Mouse (Mus musculus): ENCODE results near the gene Lix1l. TPM values are rescaled to one million over a fixed set of nuclear protein-coding genes. Genes with fewer than 3 reads are reported as not detected.

Gene Lix1l
- total RNA-seq, 1 experiment = 4.6 TPM

- TF ChIP-seq ZC3H11A (IDR thresholded peaks at IDR 0.05; ENCODE audit: borderline replicate concordance, low read depth, low read length) (no peak), ZNF384 (IDR thresholded peaks at IDR 0.05; ENCODE audit: low read depth, low read length) (no peak), MAFK (IDR thresholded peaks at IDR 0.05; ENCODE audit: insufficient read depth, low read depth, low read length) (no peak), HCFC1 (IDR thresholded peaks at IDR 0.05; ENCODE audit: borderline replicate concordance, insufficient read depth, low read length) (no peak), CHD2 (IDR thresholded peaks at IDR 0.05; ENCODE audit: low read depth, low read length) (no peak)
- Histone ChIP-seq H3K4me3 (ENCODE audit: insufficient read depth in 1 of 2, low read depth in 1 of 2, low read length in 2 of 2, poor library complexity in 1 of 2, severe bottlenecking in 1 of 2) (no peak overlapping the region), H3K36me3 (ENCODE audit: control insufficient read depth, insufficient read depth, low read length, poor library complexity, severe bottlenecking) (no peaks in the 10 kb centered on the region), H3K9me3 (ENCODE audit: control insufficient read depth, insufficient read depth, low read depth, low read length) (no peaks in the 10 kb centered on the region), H3K4me1 (ENCODE audit: control insufficient read depth in 2 of 2, insufficient read depth in 2 of 2, low read length in 2 of 2, poor library complexity in 1 of 2) (peaks cover 23 to 32% of the 10 kb centered on the region in 2 experiments), H3K9ac (ENCODE audit: insufficient read depth, low read depth, low read length, poor library complexity, severe bottlenecking) (no peak overlapping the region), H3K27ac (ENCODE audit: insufficient read depth, low read depth, low read length, poor library complexity, severe bottlenecking) (no peak overlapping the region)
- DNase-seq (ENCODE audit: low read depth, low spot score) = no peak
- in situ Hi-C loops (cut with MboI; ENCODE audit: low sequenced_read_pairs in 2 of 2, unreplicated experiment in 2 of 2) = no loop called here
These were observed 72.6 kb downstream of the Lix1l start for GRCm38 (mm10) chr3:96673514-96673913.

GRCm38 (mm10) chr3:96674442-96674841 is 73.5 kb downstream of the Lix1l start:
- Histone ChIP-seq H3K9ac (ENCODE audit: insufficient read depth, low read depth, low read length, poor library complexity, severe bottlenecking) (peak overlapping the region; percentile 45; the same call in 1 of the 2 replicates), H3K36me3 (ENCODE audit: control insufficient read depth, insufficient read depth, low read length, poor library complexity, severe bottlenecking) (no peaks in the 10 kb centered on the region), H3K4me1 (ENCODE audit: control insufficient read depth in 2 of 2, insufficient read depth in 2 of 2, low read length in 2 of 2, poor library complexity in 1 of 2) (peaks cover 30 to 31% of the 10 kb centered on the region in 2 experiments), H3K4me3 (ENCODE audit: insufficient read depth in 1 of 2, low read depth in 1 of 2, low read length in 2 of 2, poor library complexity in 1 of 2, severe bottlenecking in 1 of 2) (no peak overlapping the region), H3K27ac (ENCODE audit: insufficient read depth, low read depth, low read length, poor library complexity, severe bottlenecking) (peak overlapping the region; percentile 92), H3K9me3 (ENCODE audit: control insufficient read depth, insufficient read depth, low read depth, low read length) (no peaks in the 10 kb centered on the region)
- no peak for DNase-seq (ENCODE audit: low read depth, low spot score)
- TF ChIP-seq ZNF384 (IDR thresholded peaks at IDR 0.05; ENCODE audit: low read depth, low read length) = no peak
- TF ChIP-seq HCFC1 (IDR thresholded peaks at IDR 0.05; ENCODE audit: borderline replicate concordance, insufficient read depth, low read length) = no peak
- TF ChIP-seq CHD2 (IDR thresholded peaks at IDR 0.05; ENCODE audit: low read depth, low read length) = no peak
- TF ChIP-seq MAFK (IDR thresholded peaks at IDR 0.05; ENCODE audit: insufficient read depth, low read depth, low read length) = no peak
- no peak for TF ChIP-seq ZC3H11A (IDR thresholded peaks at IDR 0.05; ENCODE audit: borderline replicate concordance, low read depth, low read length)
- in situ Hi-C loops (cut with MboI; ENCODE audit: low sequenced_read_pairs in 2 of 2, unreplicated experiment in 2 of 2) = no loop called here

- Histone ChIP-seq H3K4me1 (ENCODE audit: control insufficient read depth in 2 of 2, insufficient read depth in 2 of 2, low read length in 2 of 2, poor library complexity in 1 of 2) (peaks cover 28 to 36% of the 10 kb centered on the region in 2 experiments), H3K27ac (ENCODE audit: insufficient read depth, low read depth, low read length, poor library complexity, severe bottlenecking) (peak overlapping the region; percentile 92; the same call in 1 of the 2 replicates), H3K9ac (ENCODE audit: insufficient read depth, low read depth, low read length, poor library complexity, severe bottlenecking) (no peak overlapping the region), H3K4me3 (ENCODE audit: insufficient read depth in 1 of 2, low read depth in 1 of 2, low read length in 2 of 2, poor library complexity in 1 of 2, severe bottlenecking in 1 of 2) (peak overlapping the region in 1 of 2 experiments; percentile 18; a peak in 1 of 4 replicates), H3K36me3 (ENCODE audit: control insufficient read depth, insufficient read depth, low read length, poor library complexity, severe bottlenecking) (no peaks in the 10 kb centered on the region), H3K9me3 (ENCODE audit: control insufficient read depth, insufficient read depth, low read depth, low read length) (no peaks in the 10 kb centered on the region)
- in situ Hi-C loops (cut with MboI; ENCODE audit: low sequenced_read_pairs in 2 of 2, unreplicated experiment in 2 of 2) = no loop called here
- TF ChIP-seq CHD2 (IDR thresholded peaks at IDR 0.05; ENCODE audit: low read depth, low read length) (no peak), ZC3H11A (IDR thresholded peaks at IDR 0.05; ENCODE audit: borderline replicate concordance, low read depth, low read length) (no peak), ZNF384 (IDR thresholded peaks at IDR 0.05; ENCODE audit: low read depth, low read length) (no peak), MAFK (IDR thresholded peaks at IDR 0.05; ENCODE audit: insufficient read depth, low read depth, low read length) (no peak), HCFC1 (IDR thresholded peaks at IDR 0.05; ENCODE audit: borderline replicate concordance, insufficient read depth, low read length) (no peak)
- no peak for DNase-seq (ENCODE audit: low read depth, low spot score)
These were observed 74.2 kb downstream of the Lix1l start for GRCm38 (mm10) chr3:96675171-96675570.

GRCm38 (mm10) chr3:96675690-96676089 is 74.7 kb downstream of the Lix1l start:
- peak; percentile 88 for DNase-seq (ENCODE audit: low read depth, low spot score)
- H3K27ac ChIP-seq (ENCODE audit: insufficient read depth, low read depth, low read length, poor library complexity, severe bottlenecking) = peak overlapping the region; percentile 92; the same call in 1 of the 2 replicates
- in situ Hi-C loops (cut with MboI; ENCODE audit: low sequenced_read_pairs in 2 of 2, unreplicated experiment in 2 of 2) = no loop called here

More at GRCm38 (mm10) chr3:96675690-96676089, 74.7 kb downstream of the Lix1l start:
- Histone ChIP-seq H3K9me3 (ENCODE audit: control insufficient read depth, insufficient read depth, low read depth, low read length) (no peaks in the 10 kb centered on the region), H3K9ac (ENCODE audit: insufficient read depth, low read depth, low read length, poor library complexity, severe bottlenecking) (no peak overlapping the region), H3K4me1 (ENCODE audit: control insufficient read depth in 2 of 2, insufficient read depth in 2 of 2, low read length in 2 of 2, poor library complexity in 1 of 2) (peaks cover 30 to 39% of the 10 kb centered on the region in 2 experiments), H3K4me3 (ENCODE audit: insufficient read depth in 1 of 2, low read depth in 1 of 2, low read length in 2 of 2, poor library complexity in 1 of 2, severe bottlenecking in 1 of 2) (peak overlapping the region in 1 of 2 experiments; percentile 18; a peak in 1 of 4 replicates), H3K36me3 (ENCODE audit: control insufficient read depth, insufficient read depth, low read length, poor library complexity, severe bottlenecking) (no peaks in the 10 kb centered on the region)
- TF ChIP-seq ZNF384 (IDR thresholded peaks at IDR 0.05; ENCODE audit: low read depth, low read length) = no peak
- no peak; the same call in 1 of the 2 replicates for TF ChIP-seq CHD2 (IDR thresholded peaks at IDR 0.05; ENCODE audit: low read depth, low read length)
- no peak for TF ChIP-seq ZC3H11A (IDR thresholded peaks at IDR 0.05; ENCODE audit: borderline replicate concordance, low read depth, low read length)
- 0 out of 2 replicates have a peak, but pooled peaks have one; percentile 4 for TF ChIP-seq HCFC1 (IDR thresholded peaks at IDR 0.05; ENCODE audit: borderline replicate concordance, insufficient read depth, low read length)
- TF ChIP-seq MAFK (IDR thresholded peaks at IDR 0.05; ENCODE audit: insufficient read depth, low read depth, low read length) = no peak

Other genes with a start within 250 kb of the Lix1l start
- gene BC107364, start 148.8 kb upstream of the Lix1l start, total RNA-seq (2012; rRNA removed) = not detected in 2 replicates
- gene Hfe2, start 76.0 kb upstream of the Lix1l start, total RNA-seq (2012; rRNA removed) = 1.0 and 1.2 TPM in 2 replicates
- gene Txnip, start 43.2 kb upstream of the Lix1l start, total RNA-seq (2012; rRNA removed) = 128 and 161 TPM in 2 replicates
- 1.8 and 2.0 TPM in 2 replicates for gene Gm16253, start 24.2 kb upstream of the Lix1l start, total RNA-seq (2012; rRNA removed)
- gene Polr3gl, start 7.0 kb upstream of the Lix1l start, total RNA-seq (2012; rRNA removed) = 5.7 and 8.1 TPM in 2 replicates
- 0.67 and 1.1 TPM in 2 replicates for gene Ankrd34a, start 4.5 kb upstream of the Lix1l start, total RNA-seq (2012; rRNA removed)
- 115 and 140 TPM in 2 replicates for gene Rbm8a, start 28.8 kb downstream of the Lix1l start, total RNA-seq (2012; rRNA removed)
- 15.6 and 23.6 TPM in 2 replicates for gene Pex11b, start 34.2 kb downstream of the Lix1l start, total RNA-seq (2012; rRNA removed)
- 0.13 and 0.21 TPM in 2 replicates for gene Gm42957, start 34.3 kb downstream of the Lix1l start, total RNA-seq (2012; rRNA removed)
- 1.0 and 1.7 TPM in 2 replicates for gene Itga10, start 44.4 kb downstream of the Lix1l start, total RNA-seq (2012; rRNA removed)
- gene Ankrd35, start 69.0 kb downstream of the Lix1l start, total RNA-seq (2012; rRNA removed) = 3.7 and 5.7 TPM in 2 replicates
- 14.6 and 27.9 TPM in 2 replicates for gene Pias3, start 95.2 kb downstream of the Lix1l start, total RNA-seq (2012; rRNA removed)
- gene Nudt17, start 107.4 kb downstream of the Lix1l start, total RNA-seq (2012; rRNA removed) = 7.4 and 13.5 TPM in 2 replicates
- gene Polr3c, start 126.5 kb downstream of the Lix1l start, total RNA-seq (2012; rRNA removed) = 21.0 and 22.2 TPM in 2 replicates
- 16.9 and 22.1 TPM in 2 replicates for gene Rnf115, start 126.5 kb downstream of the Lix1l start, total RNA-seq (2012; rRNA removed)
- gene Pdzk1, start 228.1 kb downstream of the Lix1l start, total RNA-seq (2012; rRNA removed) = 1.6 and 3.0 TPM in 2 replicates
- gene Cd160, start 228.2 kb downstream of the Lix1l start, total RNA-seq (2012; rRNA removed) = 0.21 and 0.36 TPM in 2 replicates

All from ES-E14 (cell line).